Mouse (Mus musculus) megakaryocyte, embryonic 14.5 days (primary cell): ENCODE results near the gene Ppp1r18.

ENCODE experiments used
- FLI1 ChIP-seq: IDR thresholded peaks from 2 replicates; pipeline ENCODE4 v1.6.1; 2012; ENCODE audit warnings: low read length, inconsistent platforms, mixed read lengths
- GATA1 ChIP-seq: IDR thresholded peaks from 3 replicates; pipeline ENCODE4 v1.6.1; 2012; ENCODE audit warnings: mixed read lengths, low read length, inconsistent platforms, borderline replicate concordance

DNA sequence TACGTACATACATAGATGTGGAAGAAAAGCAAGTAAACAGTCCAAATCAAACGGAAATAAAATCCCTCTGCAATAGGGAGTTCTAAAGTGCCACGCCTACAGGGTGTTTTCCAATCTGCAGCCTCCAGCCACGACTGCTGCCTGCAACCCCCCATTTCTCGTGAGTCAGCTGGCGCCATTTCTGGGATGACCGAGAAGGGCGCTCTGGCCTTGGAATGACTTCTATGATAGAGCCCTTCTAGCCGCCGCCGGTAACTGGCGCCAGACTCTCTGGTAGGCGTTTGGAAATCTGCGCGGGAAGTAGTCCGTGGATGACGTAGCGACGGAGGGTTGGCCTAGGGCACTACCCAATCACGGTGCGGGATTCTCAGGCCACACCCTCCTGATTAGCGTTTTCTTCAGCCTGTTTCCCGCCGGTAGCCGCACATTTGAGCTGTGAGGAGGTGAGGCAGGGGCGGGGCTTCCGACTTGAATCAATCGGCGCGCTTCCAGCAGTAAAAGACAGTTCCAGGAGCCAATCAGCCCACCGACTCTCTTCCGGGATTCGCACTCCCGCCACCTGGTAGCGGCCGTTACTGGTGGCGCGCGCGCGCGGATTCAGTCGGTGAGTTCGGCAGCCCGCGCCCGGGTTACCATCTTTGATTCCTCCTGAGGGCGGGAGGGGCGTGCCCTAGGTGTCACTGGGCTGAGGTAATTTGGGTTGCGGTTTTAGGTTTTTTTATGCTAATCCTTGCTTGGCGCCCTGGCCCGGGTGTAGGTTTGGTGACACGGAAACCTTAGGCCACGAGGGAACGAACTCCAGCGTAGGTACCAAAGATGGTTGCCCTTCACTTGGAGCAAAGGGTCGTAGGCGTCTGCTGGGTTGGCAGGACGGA is 24.1 kb upstream of the Ppp1r18 start, which contains the start of gene Mdc1:
- peak; percentile 37; the same call in 1 of the 2 replicates for TF ChIP-seq FLI1
- no peak for TF ChIP-seq GATA1
